ENCODE assay signal across 24 mouse cellular contexts in the genomic region with DNA sequence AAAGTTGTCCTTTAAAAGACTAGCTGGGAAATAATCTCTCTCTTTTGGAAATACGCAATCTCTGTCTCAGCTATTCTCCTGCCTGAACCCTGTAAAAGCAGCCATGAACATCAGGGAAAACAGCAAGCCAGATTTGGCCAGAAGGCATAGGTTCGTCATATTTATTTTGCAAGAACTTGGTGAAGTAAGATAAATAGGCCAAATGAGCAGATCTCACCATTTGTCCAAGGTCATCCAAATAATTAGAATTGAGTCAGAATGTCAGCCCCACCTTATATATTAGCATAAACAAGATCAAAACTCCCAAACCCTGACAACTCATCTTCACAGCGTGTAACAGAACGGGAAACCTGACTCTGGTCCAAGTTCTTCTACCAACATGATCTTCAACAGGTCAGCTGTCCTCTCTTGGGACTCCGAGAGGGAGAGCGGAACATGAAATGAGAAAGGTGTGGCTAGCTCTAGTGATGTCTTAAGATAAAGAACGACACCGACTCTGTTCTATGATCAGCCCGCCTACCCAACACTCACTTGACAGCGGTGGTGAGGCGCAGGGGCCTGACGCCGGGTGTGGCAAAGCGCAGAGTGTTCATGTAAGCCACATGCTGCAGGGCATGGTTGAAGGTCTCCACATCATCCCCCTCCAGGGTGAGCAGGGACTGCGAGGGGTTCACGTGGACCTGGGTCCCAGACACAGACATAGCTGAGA. TPM values are rescaled to one million over a fixed set of nuclear protein-coding genes. Genes with fewer than 3 reads are reported as not detected.
DNase-seq lines count a peak whose midpoint lies in the region; ATAC-seq and TF ChIP-seq lines count a peak whose summit lies in the region.
"Had no signal": no experiment of that assay in that cellular context is flagged by ENCODE, and none has a peak within 500 bp of the region (broad histone marks: within the 10 kb centered on the region; RNA-seq: fewer than 3 reads in every experiment).

No protein-coding gene starts in this region.

- H3K4me3 ChIP-seq in midbrain, embryonic 11.5 days (ENCODE audit: low read depth, low read length): no peak overlapping the region
- no peak overlapping the region for H3K4me3 ChIP-seq in midbrain, embryonic 16.5 days (ENCODE audit: low read depth, low read length)
- H3K4me3 ChIP-seq in brown adipose tissue, adult 24 weeks (ENCODE audit: insufficient read depth, low read depth, low read length): no peak overlapping the region
- H3K4me3 ChIP-seq in gastrocnemius, adult 2 months: no peak overlapping the region
- H3K4me3 ChIP-seq: embryonic facial prominence, embryonic 15.5 days; limb, embryonic 12.5 days; neural tube, embryonic 15.5 days; stomach, embryonic 15.5 days had no signal

- no peaks in the 10 kb centered on the region for H3K4me1 ChIP-seq in midbrain, embryonic 11.5 days (ENCODE audit: control insufficient read depth, insufficient read depth, low read length)
- H3K4me1 ChIP-seq in midbrain, embryonic 16.5 days (ENCODE audit: control insufficient read depth, insufficient read depth, low read length): no peaks in the 10 kb centered on the region
- peaks cover 4% of the 10 kb centered on the region for H3K4me1 ChIP-seq in brown adipose tissue, adult 24 weeks (ENCODE audit: control insufficient read depth, insufficient read depth, insufficient read length, low read length)
- H3K4me1 ChIP-seq: embryonic facial prominence, embryonic 15.5 days; limb, embryonic 12.5 days; neural tube, embryonic 15.5 days; stomach, embryonic 15.5 days had no signal

- intact Hi-C loops in gastrocnemius, adult 2 months (cut with DNase I): no loop called here

- no peak for TF ChIP-seq CTCF in gastrocnemius, adult 2 months (IDR thresholded peaks at IDR 0.05)

- H3K9me3 ChIP-seq in midbrain, embryonic 11.5 days (ENCODE audit: control insufficient read depth, low read length): no peaks in the 10 kb centered on the region
- no peaks in the 10 kb centered on the region for H3K9me3 ChIP-seq in midbrain, embryonic 16.5 days (replicated peaks; ENCODE audit: control insufficient read depth, low read length, poor library complexity, severe bottlenecking)
- H3K9me3 ChIP-seq: embryonic facial prominence, embryonic 15.5 days; limb, embryonic 12.5 days; neural tube, embryonic 15.5 days; stomach, embryonic 15.5 days had no signal

- DNase-seq in heart, adult 11 months: peak; percentile 59
- DNase-seq in heart, postnatal 4 days: no peak
- peak; percentile 60 for DNase-seq in midbrain, embryonic 11.5 days (ENCODE audit: low spot score, missing footprints)
- DNase-seq in right cerebral cortex, postnatal 4 days: no peak
- no peak for DNase-seq in gastrocnemius, adult 2 months
- DNase-seq: adrenal gland, postnatal 10 days; gastrocnemius, postnatal 10 days; kidney, adult 2 months; right cerebral cortex, adult 18-20 months; thymus, postnatal 25 days had no signal

- no peak overlapping the region for H3K27ac ChIP-seq in midbrain, embryonic 11.5 days (ENCODE audit: low read depth, low read length)
- no peak overlapping the region for H3K27ac ChIP-seq in midbrain, embryonic 16.5 days (ENCODE audit: low read length)
- H3K27ac ChIP-seq in brown adipose tissue, adult 24 weeks (replicated peaks; ENCODE audit: low read depth, low read length): peak overlapping the region; percentile 82
- H3K27ac ChIP-seq in gastrocnemius, adult 2 months: no peak overlapping the region
- H3K27ac ChIP-seq: embryonic facial prominence, embryonic 15.5 days; kidney, postnatal 0 days; limb, embryonic 12.5 days; macrophage; neural tube, embryonic 15.5 days; stomach, embryonic 15.5 days had no signal

- H3K9ac ChIP-seq in midbrain, embryonic 11.5 days (ENCODE audit: low read length): no peak overlapping the region
- H3K9ac ChIP-seq in midbrain, embryonic 16.5 days (ENCODE audit: low read depth, low read length): no peak overlapping the region
- H3K9ac ChIP-seq: embryonic facial prominence, embryonic 15.5 days; limb, embryonic 12.5 days; neural tube, embryonic 15.5 days; stomach, embryonic 15.5 days had no signal

- H3K36me3 ChIP-seq in midbrain, embryonic 11.5 days (ENCODE audit: control insufficient read depth, insufficient read depth, low read length): no peaks in the 10 kb centered on the region
- H3K36me3 ChIP-seq in midbrain, embryonic 16.5 days (ENCODE audit: control insufficient read depth, insufficient read depth, low read length): peaks cover 32% of the 10 kb centered on the region
- H3K36me3 ChIP-seq: embryonic facial prominence, embryonic 15.5 days; limb, embryonic 12.5 days; stomach, embryonic 15.5 days had no signal

- no peaks in the 10 kb centered on the region for H3K27me3 ChIP-seq in midbrain, embryonic 11.5 days (ENCODE audit: control insufficient read depth, insufficient read depth, low read length)
- H3K27me3 ChIP-seq in midbrain, embryonic 16.5 days (ENCODE audit: control insufficient read depth, insufficient read depth, low read depth, low read length): no peaks in the 10 kb centered on the region
- H3K27me3 ChIP-seq: embryonic facial prominence, embryonic 15.5 days; limb, embryonic 12.5 days; neural tube, embryonic 15.5 days; Patski; stomach, embryonic 15.5 days had no signal

- ATAC-seq in midbrain, embryonic 11.5 days (ENCODE audit: low FRiP score): no peak
- ATAC-seq in midbrain, embryonic 16.5 days: no peak
- ATAC-seq: forebrain, embryonic 14.5 days; inflammation-experienced regulatory T-cells, adult 6 months; lung, postnatal 0 days; Patski had no signal

- H3K4me2 ChIP-seq in midbrain, embryonic 11.5 days: no peak overlapping the region
- H3K4me2 ChIP-seq in midbrain, embryonic 16.5 days (ENCODE audit: low read length): no peak overlapping the region
- H3K4me2 ChIP-seq: embryonic facial prominence, embryonic 15.5 days; heart, embryonic 11.5 days; limb, embryonic 12.5 days; neural tube, embryonic 15.5 days; stomach, embryonic 15.5 days had no signal

- 94% methylated on average over 16 of the region's 16 CpGs for WGBS in midbrain, embryonic 11.5 days
- WGBS in midbrain, embryonic 16.5 days: 95% methylated on average over 16 of the region's 16 CpGs

RNA-seq across cellular contexts. Expression of a gene that starts 15.5 kb away (rescaled TPM):
- under 1 TPM; 0.65 to 0.79 TPM for total RNA-seq in heart, postnatal 4 days (2021)
- polyA plus RNA-seq in midbrain, embryonic 11.5 days (2014; fragmentation: Nextera tagmentation; extraction: Ambion mirVana): 10.3 and 10.5 TPM in 2 replicates
- polyA plus RNA-seq in midbrain, embryonic 16.5 days (2015; fragmentation: Nextera tagmentation; extraction: Ambion mirVana): 151 and 183 TPM in 2 replicates
- polyA plus RNA-seq in brown adipose tissue, adult 24 weeks (2012; ENCODE audit: insufficient read depth, insufficient read length, missing spikeins): 269 and 304 TPM in 2 replicates
- under 1 TPM; 0.36 to 0.64 TPM for total RNA-seq in gastrocnemius, adult 2 months (2021)
- polyA plus RNA-seq: inflammation-experienced regulatory T-cells, adult 6 months had no signal

RNA-seq across cellular contexts. Expression of a gene that starts 34.2 kb away (rescaled TPM):
- 10 to 100 TPM; 26.1 TPM for total RNA-seq in heart, postnatal 4 days (2021)
- 36.4 and 39.6 TPM in 2 replicates for polyA plus RNA-seq in midbrain, embryonic 11.5 days (2014; fragmentation: Nextera tagmentation; extraction: Ambion mirVana)
- 75.5 and 77.7 TPM in 2 replicates for polyA plus RNA-seq in midbrain, embryonic 16.5 days (2015; fragmentation: Nextera tagmentation; extraction: Ambion mirVana)
- 52.7 and 53.9 TPM in 2 replicates for polyA plus RNA-seq in brown adipose tissue, adult 24 weeks (2012; ENCODE audit: insufficient read depth, insufficient read length, missing spikeins)
- 10 to 100 TPM; 19.8 to 25.2 TPM for total RNA-seq in gastrocnemius, adult 2 months (2021)

RNA-seq across cellular contexts. Expression of a gene that starts 43.8 kb away (rescaled TPM):
- under 1 TPM; 0.63 to 0.76 TPM for total RNA-seq in heart, postnatal 4 days (2021)
- 0.23 and 0.28 TPM in 2 replicates for polyA plus RNA-seq in midbrain, embryonic 11.5 days (2014; fragmentation: Nextera tagmentation; extraction: Ambion mirVana)
- polyA plus RNA-seq in midbrain, embryonic 16.5 days (2015; fragmentation: Nextera tagmentation; extraction: Ambion mirVana): 0.29 and 0.36 TPM in 2 replicates
- polyA plus RNA-seq in brown adipose tissue, adult 24 weeks (2012; ENCODE audit: insufficient read depth, insufficient read length, missing spikeins): 15.6 and 18.9 TPM in 2 replicates
- under 1 TPM; 0.28 to 0.61 TPM for total RNA-seq in gastrocnemius, adult 2 months (2021)
- total RNA-seq: midbrain, postnatal 0 days had no signal
- polyA plus RNA-seq: inflammation-experienced regulatory T-cells, adult 6 months had no signal

Comparison
In these comparisons a context has a peak if more than half of its experiments do, and no peak if none do; other contexts are left out.
1. DNase-seq: peak in heart, adult 11 months (single experiment) and midbrain, embryonic 11.5 days (single experiment); none in heart, postnatal 4 days (single experiment), right cerebral cortex, postnatal 4 days (single experiment) and gastrocnemius, adult 2 months (single experiment).
2. RNA of a gene that starts 15.5 kb away (polyA plus RNA-seq): 269 to 304 TPM in brown adipose tissue, adult 24 weeks and 151 to 183 TPM in midbrain, embryonic 16.5 days; 10.3 to 10.5 TPM in midbrain, embryonic 11.5 days; every median in the first group is over 10 times any median in the second.
3. RNA of a gene that starts 43.8 kb away (polyA plus RNA-seq): 15.6 to 18.9 TPM in brown adipose tissue, adult 24 weeks; 0.29 to 0.36 TPM in midbrain, embryonic 16.5 days and 0.23 to 0.28 TPM in midbrain, embryonic 11.5 days; every median in the first group is over 10 times any median in the second.